Mouse (Mus musculus): Measurements from ENCODE around the gene Pigv.

Gene Pigv

GRCm38 (mm10) chr4:133613867-133614266, 58.6 kb downstream of the Pigv start:
- no peak for DNase-seq (ENCODE audit: low read depth, low spot score)

- DNase-seq (ENCODE audit: low read depth, low spot score): no peak
These were observed 59.4 kb downstream of the Pigv start for GRCm38 (mm10) chr4:133613026-133613425.

GRCm38 (mm10) chr4:133612416-133612815, 60.0 kb downstream of the Pigv start:
- DNase-seq (ENCODE audit: low read depth, low spot score): peak; percentile 21

GRCm38 (mm10) chr4:133611815-133612214, 60.6 kb downstream of the Pigv start:
- peak; percentile 59 for DNase-seq (ENCODE audit: low read depth, low spot score)

Data from CD4-positive, CD25-positive, alpha-beta regulatory T cell, adult 2 months (primary cell).